Mouse (Mus musculus) stomach, embryonic 16.5 days (tissue): ENCODE measurements around the gene Ephb3. TPM values are rescaled to one million over a fixed set of nuclear protein-coding genes. Genes with fewer than 3 reads are reported as not detected.

ENCODE experiments used
- ATAC-seq: fragments of 200-750 bp; cut with Nextera tagmentation; 2 replicates; pipeline ENCODE4 v1.8.0; 2017; ENCODE audit warnings: moderate number of reproducible peaks, moderate TSS enrichment; ENCODE audit not compliant: insufficient read depth, low FRiP score
- H3K27ac ChIP-seq: fragments of 300-500 bp; sonication (generic); 2 replicates; pipeline ENCODE4 v1.5.1; 2014; ENCODE audit warnings: low read length
- H3K27me3 ChIP-seq: fragments of 300-500 bp; sonication (generic); 2 replicates; pipeline ENCODE4 v1.6.1; 2014; ENCODE audit warnings: low read length, control low read depth, mixed read lengths; ENCODE audit not compliant: control insufficient read depth, insufficient read depth
- H3K36me3 ChIP-seq: fragments of 300-500 bp; sonication (generic); 2 replicates; pipeline ENCODE4 v1.6.1; 2014; ENCODE audit warnings: low read length; ENCODE audit not compliant: control insufficient read depth, insufficient read depth
- H3K4me1 ChIP-seq: fragments of 300-500 bp; sonication (generic); 2 replicates; pipeline ENCODE4 v1.6.1; 2014; ENCODE audit warnings: low read length, control low read depth, mixed read lengths; ENCODE audit not compliant: control insufficient read depth, insufficient read depth
- H3K4me2 ChIP-seq: fragments of 300-500 bp; sonication (generic); 2 replicates; pipeline ENCODE4 v1.6.1; 2014; ENCODE audit warnings: low read depth, low read length, mixed read lengths
- H3K4me3 ChIP-seq: fragments of 300-500 bp; sonication (generic); replicated peaks from 2 replicates; pipeline ENCODE4 v1.5.1; 2014; ENCODE audit warnings: mild to moderate bottlenecking, low read length
- H3K9ac ChIP-seq: fragments of 300-500 bp; sonication (generic); 2 replicates; pipeline ENCODE4 v1.6.1; 2014; ENCODE audit warnings: low read length
- H3K9me3 ChIP-seq: fragments of 300-500 bp; sonication (generic); replicated peaks from 2 replicates; pipeline ENCODE4 v1.6.1; 2016; ENCODE audit warnings: low read length, control low read depth; ENCODE audit not compliant: control insufficient read depth
- WGBS: fragments of 180-500 bp; shearing (Covaris S2); extraction: QIAGEN DNeasy Blood & Tissue Kit; methylation state at CpG from one replicate; pipeline ENCODE4 v1.1.7; 2014; 5-methylcytosine and 5-hydroxymethylcytosine counted together
- polyA plus RNA-seq: library from polyadenylated mRNA; unstranded; fragments of >200 nt; fragmentation: Nextera tagmentation; extraction: Ambion mirVana; gene quantifications from 2 replicates; pipeline ENCODE4 v1.2.1, GENCODE M21; 2015

The Ephb3 gene
- polyA plus RNA-seq, 1 experiment from 2014 or later = 20.6 TPM

- no peak overlapping the region for H3K4me2 ChIP-seq
- H3K4me1 ChIP-seq = peaks cover 23% of the 10 kb centered on the region
- H3K27me3 ChIP-seq = no peaks in the 10 kb centered on the region
- no peak overlapping the region for H3K9ac ChIP-seq
- no peaks in the 10 kb centered on the region for H3K9me3 ChIP-seq
- no peak overlapping the region for H3K4me3 ChIP-seq
- H3K36me3 ChIP-seq = no peaks in the 10 kb centered on the region
- 47% methylated on average over 8 of the region's 8 CpGs for whole genome bisulfite sequencing
- ATAC-seq = peak; percentile 75; the same call in 1 of the 2 replicates
- H3K27ac ChIP-seq = peak overlapping the region; percentile 28; the same call in 1 of the 2 replicates
These were observed 30.6 kb downstream of the Ephb3 start for GRCm38 (mm10) chr16:21235135-21235534.

DNA sequence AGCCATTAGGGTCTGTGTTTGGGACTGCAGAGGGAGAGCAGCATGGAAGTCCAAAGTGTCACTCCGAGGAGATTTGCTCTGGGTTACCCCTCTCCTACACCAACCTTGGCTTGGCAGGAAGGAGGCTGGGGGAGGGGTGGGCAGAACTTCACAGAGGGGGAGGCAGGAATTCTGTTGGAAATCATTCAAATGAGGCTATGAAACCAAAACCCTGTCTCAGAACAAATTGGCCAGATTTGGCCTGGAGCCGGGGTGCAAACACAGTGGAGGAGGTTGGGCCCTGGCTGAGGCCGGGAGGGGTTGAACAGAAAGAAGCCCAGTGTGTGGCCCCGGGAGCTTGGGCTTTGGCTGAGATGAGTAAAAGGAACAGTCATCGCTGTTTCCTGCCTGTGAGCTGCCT lies 34.2 kb downstream of the Ephb3 start:
- H3K4me3 ChIP-seq = no peak overlapping the region
- 21% methylated on average over 5 of the region's 5 CpGs for WGBS
- H3K27ac ChIP-seq = peak overlapping the region; percentile 64; the same call in 1 of the 2 replicates
- H3K9ac ChIP-seq = peak overlapping the region; percentile 14; the same call in 1 of the 2 replicates
- no peaks in the 10 kb centered on the region for H3K27me3 ChIP-seq
- H3K4me1 ChIP-seq = peaks cover 36% of the 10 kb centered on the region
- no peaks in the 10 kb centered on the region for H3K36me3 ChIP-seq
- ATAC-seq = peak; percentile 54; the same call in 1 of the 2 replicates
- H3K4me2 ChIP-seq = no peak overlapping the region
- H3K9me3 ChIP-seq = no peaks in the 10 kb centered on the region

DNA sequence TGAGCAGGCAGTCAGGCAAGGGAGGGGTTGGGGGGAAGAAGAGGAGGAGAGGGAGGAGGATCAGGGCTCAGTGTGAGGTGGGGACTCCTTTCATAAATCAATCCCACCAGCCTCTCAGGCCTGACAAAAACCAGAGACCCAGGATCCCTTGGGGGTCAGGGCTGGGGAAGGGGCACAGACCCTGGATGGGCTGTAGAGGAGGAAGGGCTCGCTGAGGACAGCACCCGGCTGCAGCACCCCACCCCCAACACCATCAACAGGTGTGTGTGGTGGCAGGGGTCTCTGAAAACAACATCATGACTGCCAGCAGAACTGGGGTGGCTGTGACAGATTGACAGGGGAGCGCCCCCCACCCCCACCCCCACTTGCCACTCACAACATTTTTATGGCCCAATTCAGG lies 36.0 kb downstream of the Ephb3 start:
- H3K9ac ChIP-seq = no peak overlapping the region
- 65% methylated on average over 3 of the region's 3 CpGs for WGBS

DNA sequence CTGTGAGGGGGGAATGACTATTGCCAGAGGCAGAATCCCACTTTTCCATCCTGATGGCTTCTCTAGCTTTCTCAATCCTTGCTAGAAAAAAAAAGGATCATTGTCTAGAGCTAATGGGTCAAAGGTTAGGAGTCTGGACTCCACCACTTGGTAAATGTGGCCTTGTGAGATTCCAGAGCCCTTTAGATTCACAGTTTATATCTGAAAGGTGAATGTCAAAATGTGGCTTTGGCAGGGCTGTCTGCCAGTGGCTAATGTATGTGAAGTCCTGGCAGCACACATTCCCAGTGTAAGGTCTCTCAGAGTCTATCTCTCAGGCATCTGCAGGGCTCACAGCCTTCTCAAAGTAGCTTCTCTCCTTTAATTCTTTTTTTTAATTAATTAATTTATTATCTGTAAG lies 36.5 kb downstream of the Ephb3 start:
- H3K4me3 ChIP-seq = no peak overlapping the region
- H3K27me3 ChIP-seq = no peaks in the 10 kb centered on the region
- H3K36me3 ChIP-seq = no peaks in the 10 kb centered on the region
- no peak overlapping the region for H3K4me2 ChIP-seq
- ATAC-seq = no peak
- H3K27ac ChIP-seq = no peak overlapping the region
- H3K4me1 ChIP-seq = peaks cover 43% of the 10 kb centered on the region
- no peaks in the 10 kb centered on the region for H3K9me3 ChIP-seq
- no peak overlapping the region for H3K9ac ChIP-seq

More for the DNA sequence above, 36.0 kb downstream of the Ephb3 start:
- Histone ChIP-seq H3K4me3 (no peak overlapping the region), H3K9me3 (no peaks in the 10 kb centered on the region), H3K27me3 (no peaks in the 10 kb centered on the region), H3K4me2 (no peak overlapping the region), H3K27ac (no peak overlapping the region), H3K36me3 (no peaks in the 10 kb centered on the region), H3K4me1 (peaks cover 40% of the 10 kb centered on the region)
- no peak for ATAC-seq

DNA sequence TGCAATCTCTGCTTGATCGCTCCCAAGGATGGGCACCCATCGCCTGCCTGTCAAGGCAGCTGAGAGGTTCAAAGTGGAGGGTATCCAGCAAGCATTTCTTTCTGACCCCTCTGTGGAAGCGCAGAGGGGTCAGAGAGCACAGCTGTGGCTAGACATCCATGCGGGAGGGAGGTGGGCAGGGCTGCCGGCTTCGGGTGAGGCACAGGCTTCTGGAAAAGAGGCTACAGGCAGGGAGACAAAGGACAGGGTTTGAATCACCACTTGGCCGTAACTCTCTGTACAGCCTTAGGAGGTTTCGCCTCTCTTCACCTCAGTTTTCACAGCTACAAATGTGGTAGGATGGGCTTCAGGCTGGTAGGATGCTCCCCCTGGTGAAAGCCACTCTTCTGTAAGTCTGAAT lies 38.4 kb downstream of the Ephb3 start:
- H3K27me3 ChIP-seq = no peaks in the 10 kb centered on the region
- 40% methylated on average over 8 of the region's 8 CpGs for WGBS
- no peaks in the 10 kb centered on the region for H3K9me3 ChIP-seq
- H3K9ac ChIP-seq = peak overlapping the region; percentile 20; the same call in 1 of the 2 replicates
- H3K4me3 ChIP-seq = no peak overlapping the region
- no peaks in the 10 kb centered on the region for H3K36me3 ChIP-seq
- H3K27ac ChIP-seq = no peak overlapping the region
- ATAC-seq = no peak
- no peak overlapping the region for H3K4me2 ChIP-seq
- H3K4me1 ChIP-seq = peaks cover 59% of the 10 kb centered on the region

GRCm38 (mm10) chr16:21244803-21245202 lies 40.2 kb downstream of the Ephb3 start:
- H3K4me2 ChIP-seq = no peak overlapping the region
- no peaks in the 10 kb centered on the region for H3K9me3 ChIP-seq
- ATAC-seq = no peak
- H3K27ac ChIP-seq = peak overlapping the region; percentile 22; the same call in 1 of the 2 replicates
- no peaks in the 10 kb centered on the region for H3K36me3 ChIP-seq
- no peak overlapping the region for H3K9ac ChIP-seq
- WGBS = 61% methylated on average over 3 of the region's 3 CpGs
- H3K4me3 ChIP-seq = no peak overlapping the region
- H3K4me1 ChIP-seq = peaks cover 56% of the 10 kb centered on the region
- no peaks in the 10 kb centered on the region for H3K27me3 ChIP-seq

DNA sequence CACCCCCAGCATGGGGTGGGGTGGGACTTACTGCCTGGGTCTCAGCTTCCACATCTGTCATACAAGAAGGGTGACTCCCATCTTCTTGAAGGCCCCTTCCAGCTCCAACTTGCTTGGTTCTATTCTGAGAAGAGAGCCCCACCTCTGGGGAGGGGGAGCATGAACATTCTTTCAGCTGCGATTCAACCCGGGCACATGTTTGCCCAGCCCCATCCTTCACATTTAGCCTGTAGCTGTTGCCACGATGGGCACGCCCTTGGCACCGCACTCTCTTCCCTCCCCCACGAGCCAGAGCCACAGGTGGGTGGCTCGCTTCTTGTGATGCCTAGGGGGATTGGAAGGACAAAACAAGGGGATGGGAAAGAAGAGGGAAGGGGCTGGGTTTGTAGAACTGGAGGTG lies 40.8 kb downstream of the Ephb3 start:
- 30% methylated on average over 7 of the region's 7 CpGs for WGBS
- Histone ChIP-seq H3K9ac (no peak overlapping the region; the same call in 1 of the 2 replicates), H3K27me3 (no peaks in the 10 kb centered on the region), H3K9me3 (no peaks in the 10 kb centered on the region), H3K36me3 (no peaks in the 10 kb centered on the region), H3K4me3 (no peak overlapping the region), H3K27ac (peak overlapping the region; percentile 22; the same call in 1 of the 2 replicates), H3K4me1 (peaks cover 56% of the 10 kb centered on the region), H3K4me2 (no peak overlapping the region)
- ATAC-seq = 0 out of 2 replicates have a peak, but pooled peaks have one; percentile 5

- Histone ChIP-seq H3K4me2 (peak overlapping the region; percentile 74), H3K9me3 (no peaks in the 10 kb centered on the region), H3K27ac (peak overlapping the region; percentile 84), H3K4me3 (peak overlapping the region; percentile 47), H3K9ac (peak overlapping the region; percentile 74), H3K36me3 (no peaks in the 10 kb centered on the region), H3K4me1 (peaks cover 52% of the 10 kb centered on the region), H3K27me3 (no peaks in the 10 kb centered on the region)
- peak; percentile 87 for ATAC-seq
- under 1% methylated on average over 29 of the region's 29 CpGs for WGBS
These were observed 41.4 kb downstream of the Ephb3 start for GRCm38 (mm10) chr16:21245931-21246390.

DNA sequence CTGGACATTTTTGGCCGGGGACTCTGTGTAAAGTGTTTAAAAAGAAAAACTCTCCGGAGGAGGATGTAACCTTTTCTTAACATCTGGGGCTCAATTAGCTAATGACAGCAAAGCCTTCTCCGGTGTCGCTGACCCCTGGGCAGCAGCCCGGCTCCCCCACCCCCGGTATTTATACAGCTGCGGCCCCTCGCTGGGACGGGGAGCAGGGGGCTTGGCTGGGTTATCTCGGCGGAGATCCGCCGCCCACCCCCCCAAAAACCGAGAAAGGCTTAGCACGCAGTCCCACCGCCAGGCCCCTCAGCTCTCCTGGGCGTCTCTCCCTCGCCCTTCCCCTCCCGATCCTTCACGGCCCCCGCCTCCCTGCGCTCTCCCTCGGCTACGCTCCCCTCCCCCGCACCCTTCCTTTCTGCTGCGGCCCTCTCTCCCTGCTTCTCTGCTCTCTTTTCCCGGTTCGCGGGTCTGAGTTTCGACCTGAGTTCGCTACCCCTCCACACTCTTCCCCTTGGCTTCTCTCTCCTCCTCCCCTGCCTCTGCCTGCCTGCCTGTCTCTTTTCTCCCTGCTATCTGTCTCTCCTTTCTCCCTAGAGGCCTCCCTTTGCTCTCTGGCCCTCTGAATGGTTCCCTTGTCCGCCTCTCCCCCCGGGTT lies 42.0 kb downstream of the Ephb3 start:
- peaks cover 52% of the 10 kb centered on the region for H3K4me1 ChIP-seq
- peak overlapping the region; percentile 74 for H3K9ac ChIP-seq
- peak overlapping the region; percentile 84 for H3K27ac ChIP-seq
- ATAC-seq = peak; percentile 48
- H3K9me3 ChIP-seq = no peaks in the 10 kb centered on the region
- WGBS = 3% methylated on average over 31 of the region's 33 CpGs
- H3K4me2 ChIP-seq = peak overlapping the region; percentile 74
- H3K27me3 ChIP-seq = no peaks in the 10 kb centered on the region
- H3K4me3 ChIP-seq = peak overlapping the region; percentile 47
- no peaks in the 10 kb centered on the region for H3K36me3 ChIP-seq
